Mouse (Mus musculus): Measurements from ENCODE around the gene Mpc1.
"Not testable (repeated sequence)": the region's sequence is repeated elsewhere in the genome, so short reads cannot be mapped to it uniquely, and the experiment has no call there.

The Mpc1 gene

GRCm38 (mm10) chr17:8326877-8327276, 44.2 kb downstream of the Mpc1 start:
- not testable (repeated sequence) for DNase-seq (ENCODE audit: extremely low read depth, low read depth, low spot score)

GRCm38 (mm10) chr17:8328511-8329174, 45.9 kb downstream of the Mpc1 start:
- no peak for DNase-seq (ENCODE audit: extremely low read depth, low read depth, low spot score)

- no peak for DNase-seq (ENCODE audit: extremely low read depth, low read depth, low spot score)
These were observed 47.9 kb downstream of the Mpc1 start for GRCm38 (mm10) chr17:8330602-8331001.

GRCm38 (mm10) chr17:8337159-8337558, 54.5 kb downstream of the Mpc1 start, which contains the start of gene Prr18:
Gene Prr18 (plus strand): TSS chr17:8337459.
- DNase-seq (ENCODE audit: extremely low read depth, low read depth, low spot score): not testable (repeated sequence)

GRCm38 (mm10) chr17:8339666-8340374, 57.1 kb downstream of the Mpc1 start:
- DNase-seq (ENCODE audit: extremely low read depth, low read depth, low spot score): no peak

GRCm38 (mm10) chr17:8340407-8341359, 58.0 kb downstream of the Mpc1 start:
- DNase-seq (ENCODE audit: extremely low read depth, low read depth, low spot score): no peak

GRCm38 (mm10) chr17:8341360-8341963, 58.8 kb downstream of the Mpc1 start:
- no peak for DNase-seq (ENCODE audit: extremely low read depth, low read depth, low spot score)

- no peak for DNase-seq (ENCODE audit: extremely low read depth, low read depth, low spot score)
These were observed 60.0 kb downstream of the Mpc1 start for GRCm38 (mm10) chr17:8342706-8343105.

- DNase-seq (ENCODE audit: extremely low read depth, low read depth, low spot score): no peak
These were observed 60.7 kb downstream of the Mpc1 start for GRCm38 (mm10) chr17:8343416-8343815.
